Mouse (Mus musculus): ENCODE measurements around the gene Apc2. TPM values are rescaled to one million over a fixed set of nuclear protein-coding genes. Genes with fewer than 3 reads are reported as not detected.

Apc2 gene
- polyA plus RNA-seq, 1 experiment from 2014 or later = 6.2 TPM

DNA sequence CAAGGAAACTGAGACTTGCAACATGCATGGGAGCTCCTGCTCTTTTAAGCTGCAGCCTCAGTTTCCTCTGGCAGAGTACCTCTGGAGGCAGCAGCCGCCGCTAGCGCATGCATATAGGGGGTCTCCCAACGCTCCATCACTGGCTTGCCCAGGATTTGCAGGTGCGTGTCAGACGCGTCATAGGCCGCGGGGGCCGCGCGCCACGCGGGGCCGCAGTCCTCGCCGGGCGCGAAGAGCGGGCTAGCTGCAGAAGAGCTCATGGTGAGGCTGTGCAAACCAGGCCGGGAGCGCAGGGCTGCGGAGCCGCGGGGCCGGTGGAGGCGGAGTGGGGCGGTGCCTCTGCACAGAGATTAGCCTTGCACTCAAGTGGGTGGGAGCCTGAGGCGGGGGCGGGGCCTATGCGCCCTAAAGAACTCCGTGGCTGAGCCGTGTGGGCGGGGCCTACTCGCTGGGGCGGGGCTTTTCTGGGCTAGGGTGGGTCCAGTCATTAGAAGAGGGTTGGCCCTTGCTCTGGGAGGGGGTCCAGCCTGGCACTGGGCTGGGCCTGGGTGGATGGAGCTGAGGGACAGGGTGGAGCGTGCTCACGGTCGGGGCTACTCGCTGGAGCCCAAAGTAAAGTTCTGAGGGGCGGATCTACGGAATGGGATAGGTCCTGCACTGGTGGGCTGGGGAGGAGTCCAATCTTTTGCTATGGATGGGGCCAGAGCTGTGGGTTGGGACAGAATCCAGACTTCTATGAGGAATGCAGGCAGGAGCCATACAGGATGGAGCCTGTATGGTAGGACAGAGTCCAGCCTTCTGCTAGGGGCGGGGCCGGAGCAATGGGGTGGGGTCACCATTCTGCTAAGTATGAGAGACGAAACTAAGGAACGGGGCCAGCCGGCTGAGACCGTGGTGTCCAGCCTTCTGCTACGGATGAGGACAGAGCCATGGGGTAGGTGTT, 34.9 kb upstream of the Apc2 start, which contains the start of the genes Gamt and Dazap1:
TSS of gene Gamt (minus strand) at position 371 of the 943 bp plus-strand sequence.
TSS of gene Dazap1 (plus strand) at position 845 of the 943 bp plus-strand sequence.
- peak within 1 kb of the TSS; percentile 69 for H3K9ac ChIP-seq (ENCODE audit: low read depth, low read length)
- ATAC-seq (ENCODE audit: low read depth) = peak; percentile 91

DNA sequence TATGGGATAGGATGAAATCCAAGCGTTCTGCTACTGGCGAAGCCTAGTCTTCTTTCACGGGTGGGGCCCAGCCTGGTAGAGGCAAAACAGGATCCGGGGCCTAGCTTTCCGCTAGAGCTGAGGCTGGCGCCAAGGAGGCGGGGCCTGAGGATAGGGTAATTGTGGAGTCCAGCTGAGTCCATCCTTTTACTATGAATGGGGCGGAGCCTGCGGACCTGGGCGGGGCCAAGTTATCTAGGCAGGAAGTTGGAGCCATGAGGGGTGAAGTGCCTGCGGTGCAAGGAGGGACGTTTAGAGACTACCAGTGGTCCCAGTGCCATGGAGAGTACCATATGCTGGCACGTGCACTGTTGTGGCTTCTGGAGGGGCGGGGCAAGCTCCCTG, 34.2 kb upstream of the Apc2 start:
- Histone ChIP-seq H3K9me3 (ENCODE audit: control insufficient read depth, low read length) (no peaks in the 10 kb centered on the region), H3K4me2 (ENCODE audit: low read depth, low read length) (peak overlapping the region; percentile 97), H3K4me1 (ENCODE audit: control insufficient read depth, insufficient read depth, low read length) (peaks cover 30% of the 10 kb centered on the region), H3K9ac (ENCODE audit: low read depth, low read length) (peak overlapping the region; percentile 69), H3K27ac (replicated peaks; ENCODE audit: low read depth, low read length) (peak overlapping the region; percentile 98), H3K27me3 (replicated peaks; ENCODE audit: control insufficient read depth, insufficient read depth, low read length) (no peaks in the 10 kb centered on the region), H3K36me3 (ENCODE audit: control insufficient read depth, insufficient read depth, low read length) (peaks cover 25% of the 10 kb centered on the region), H3K4me3 (ENCODE audit: low read depth, low read length) (peak overlapping the region; percentile 58)
- peak; percentile 64 for ATAC-seq (ENCODE audit: low read depth)
- DNase-seq (ENCODE audit: low spot score) = peak; percentile 97
- 0% methylated on average over 14 of the region's 14 CpGs for WGBS

More for the DNA sequence above, 34.9 kb upstream of the Apc2 start, which contains the start of the genes Gamt and Dazap1:
- Histone ChIP-seq H3K4me2 (ENCODE audit: low read depth, low read length) (peak within 1 kb of the TSS; percentile 97), H3K9me3 (ENCODE audit: control insufficient read depth, low read length) (no peaks in the 10 kb centered on the region), H3K4me3 (ENCODE audit: low read depth, low read length) (peak within 1 kb of the TSS; percentile 58), H3K4me1 (ENCODE audit: control insufficient read depth, insufficient read depth, low read length) (peaks cover 23% of the 10 kb centered on the region), H3K27ac (replicated peaks; ENCODE audit: low read depth, low read length) (peak within 1 kb of the TSS; percentile 98), H3K27me3 (replicated peaks; ENCODE audit: control insufficient read depth, insufficient read depth, low read length) (no peaks in the 10 kb centered on the region), H3K36me3 (ENCODE audit: control insufficient read depth, insufficient read depth, low read length) (peaks cover 32% of the 10 kb centered on the region)
- peak; percentile 98 for DNase-seq (ENCODE audit: low spot score)
- WGBS = 1% methylated on average over 43 of the region's 49 CpGs

DNA sequence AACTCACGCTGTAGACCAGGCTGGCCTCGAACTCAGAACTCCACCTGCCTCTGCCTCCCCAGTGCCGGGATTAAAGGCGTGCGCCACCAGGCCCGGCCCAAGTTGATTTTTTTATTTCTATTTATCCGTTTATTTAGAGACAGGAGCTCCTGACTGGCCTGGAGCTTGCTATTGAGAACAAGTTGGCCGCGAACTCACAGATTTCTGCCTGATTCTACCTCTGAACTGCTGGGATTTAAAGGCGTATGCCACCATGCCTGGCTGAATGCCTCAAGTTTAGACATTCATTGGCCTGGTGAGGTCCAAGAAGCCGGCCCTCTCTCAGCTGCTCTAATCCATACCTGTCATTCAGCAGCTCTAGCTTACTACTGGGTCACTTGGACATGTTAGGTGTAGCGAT, 33.6 kb upstream of the Apc2 start:
- Histone ChIP-seq H3K36me3 (ENCODE audit: control insufficient read depth, insufficient read depth, low read length) (peaks cover 22% of the 10 kb centered on the region), H3K4me2 (ENCODE audit: low read depth, low read length) (peak overlapping the region; percentile 97), H3K27ac (replicated peaks; ENCODE audit: low read depth, low read length) (peak overlapping the region; percentile 98), H3K4me1 (ENCODE audit: control insufficient read depth, insufficient read depth, low read length) (peaks cover 35% of the 10 kb centered on the region), H3K4me3 (ENCODE audit: low read depth, low read length) (peak overlapping the region; percentile 58), H3K27me3 (replicated peaks; ENCODE audit: control insufficient read depth, insufficient read depth, low read length) (no peaks in the 10 kb centered on the region), H3K9me3 (ENCODE audit: control insufficient read depth, low read length) (no peaks in the 10 kb centered on the region), H3K9ac (ENCODE audit: low read depth, low read length) (peak overlapping the region; percentile 69; the same call in 1 of the 2 replicates)
- no peak for ATAC-seq (ENCODE audit: low read depth)
- 78% methylated on average over 12 of the region's 12 CpGs for WGBS
- no peak for DNase-seq (ENCODE audit: low spot score)

DNA sequence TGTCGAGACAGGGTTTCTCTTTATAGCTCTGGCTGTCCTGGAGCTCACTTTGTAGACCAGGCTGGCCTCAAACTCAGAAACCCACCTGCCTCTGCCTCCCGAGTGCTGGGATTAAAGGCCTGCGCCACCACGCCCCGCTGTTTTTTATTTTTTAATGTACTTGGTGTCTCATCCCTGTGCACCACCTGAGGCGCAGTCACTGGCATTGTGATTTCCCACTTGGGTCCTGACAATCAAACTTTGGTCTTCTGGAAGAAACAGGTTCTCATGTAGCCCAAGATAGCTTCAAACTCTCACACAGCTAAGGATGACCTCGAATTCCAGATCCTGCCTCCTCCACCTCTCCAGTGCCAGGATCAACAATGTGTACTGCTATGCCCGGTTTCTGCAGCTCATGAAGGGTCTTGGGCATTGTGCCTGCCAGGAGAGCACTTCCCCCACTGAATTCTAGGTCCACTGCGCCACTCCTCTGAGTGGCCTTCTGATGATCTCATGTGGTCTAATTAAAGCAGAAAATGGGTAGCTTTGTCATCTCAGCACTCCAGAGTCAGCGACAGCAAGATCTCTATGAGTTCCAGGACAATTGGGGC, 32.9 kb upstream of the Apc2 start:
- Histone ChIP-seq H3K27ac (replicated peaks; ENCODE audit: low read depth, low read length) (no peak overlapping the region), H3K4me3 (ENCODE audit: low read depth, low read length) (no peak overlapping the region), H3K9ac (ENCODE audit: low read depth, low read length) (no peak overlapping the region), H3K4me1 (ENCODE audit: control insufficient read depth, insufficient read depth, low read length) (peaks cover 42% of the 10 kb centered on the region), H3K4me2 (ENCODE audit: low read depth, low read length) (no peak overlapping the region), H3K27me3 (replicated peaks; ENCODE audit: control insufficient read depth, insufficient read depth, low read length) (no peaks in the 10 kb centered on the region), H3K36me3 (ENCODE audit: control insufficient read depth, insufficient read depth, low read length) (peaks cover 23% of the 10 kb centered on the region), H3K9me3 (ENCODE audit: control insufficient read depth, low read length) (no peaks in the 10 kb centered on the region)
- no peak for DNase-seq (ENCODE audit: low spot score)
- no peak for ATAC-seq (ENCODE audit: low read depth)
- WGBS = 90% methylated on average over 10 of the region's 10 CpGs

DNA sequence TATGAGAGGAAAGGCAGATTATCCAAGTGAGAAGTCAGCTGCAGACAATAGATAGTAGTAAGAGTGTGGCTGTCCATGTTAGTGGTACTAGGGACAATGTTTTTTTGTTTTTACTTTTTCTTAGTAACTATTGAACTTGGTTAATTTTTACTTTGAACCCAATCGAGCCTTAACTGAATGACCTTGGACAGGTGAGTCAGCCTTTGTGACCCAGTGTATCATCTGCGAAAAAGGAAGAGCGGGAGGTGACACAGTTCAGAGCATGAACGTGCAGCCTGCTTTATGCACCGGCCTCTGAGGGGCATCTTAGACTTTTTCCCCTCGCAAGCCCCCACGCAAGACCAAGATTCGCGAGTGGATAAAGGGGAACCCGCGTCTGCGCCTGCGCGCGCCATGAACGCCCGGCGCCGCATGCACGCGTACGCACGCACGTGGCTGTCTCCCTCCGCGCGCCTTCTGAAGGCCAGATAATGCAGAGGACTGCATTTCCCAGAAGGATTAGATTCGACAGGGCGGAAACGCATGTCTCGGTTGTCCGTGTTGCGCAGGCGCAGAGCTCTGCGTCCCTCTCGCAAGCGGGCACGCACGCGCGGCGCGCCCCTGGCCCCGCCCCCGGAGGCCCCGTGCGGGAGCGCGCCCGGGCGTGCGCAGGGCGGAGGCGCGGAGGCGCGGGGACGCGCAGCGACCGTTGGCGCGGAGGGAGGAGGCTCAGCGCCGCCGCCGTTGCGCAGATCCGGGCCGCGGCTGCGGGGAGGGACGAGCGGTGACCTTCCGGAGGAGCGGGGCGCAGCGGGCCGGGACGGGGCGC, 31.2 kb upstream of the Apc2 start:
- Histone ChIP-seq H3K4me1 (ENCODE audit: control insufficient read depth, insufficient read depth, low read length) (peaks cover 45% of the 10 kb centered on the region), H3K4me3 (ENCODE audit: low read depth, low read length) (peak overlapping the region; percentile 76), H3K9me3 (ENCODE audit: control insufficient read depth, low read length) (no peaks in the 10 kb centered on the region), H3K9ac (ENCODE audit: low read depth, low read length) (peak overlapping the region; percentile 89), H3K27me3 (replicated peaks; ENCODE audit: control insufficient read depth, insufficient read depth, low read length) (no peaks in the 10 kb centered on the region), H3K27ac (replicated peaks; ENCODE audit: low read depth, low read length) (peak overlapping the region; percentile 68), H3K4me2 (ENCODE audit: low read depth, low read length) (peak overlapping the region; percentile 75), H3K36me3 (ENCODE audit: control insufficient read depth, insufficient read depth, low read length) (peaks cover 20% of the 10 kb centered on the region; the same call in 1 of the 2 replicates)
- ATAC-seq (ENCODE audit: low read depth) (peak; percentile 51), DNase-seq (ENCODE audit: low spot score) (peak; percentile 100)
- 3% methylated on average over 42 of the region's 81 CpGs for WGBS

DNA sequence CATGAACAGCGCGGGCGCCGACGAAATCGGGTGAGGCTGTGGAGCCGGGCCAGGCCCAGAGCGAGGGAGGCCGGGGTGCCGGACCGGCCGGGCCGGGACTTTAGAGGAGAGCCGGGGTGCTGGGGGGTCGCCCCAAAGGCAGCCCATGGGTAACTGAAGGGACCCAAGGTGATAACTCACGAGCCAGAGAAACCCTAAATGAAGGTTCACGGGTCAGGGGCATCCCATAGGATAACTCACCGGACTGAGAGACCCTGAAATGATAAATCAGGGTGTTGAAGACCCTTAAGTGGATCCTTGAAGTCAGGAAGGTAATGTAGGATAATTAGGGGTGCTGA, 30.7 kb upstream of the Apc2 start:
- Histone ChIP-seq H3K4me1 (ENCODE audit: control insufficient read depth, insufficient read depth, low read length) (peaks cover 40% of the 10 kb centered on the region), H3K27ac (replicated peaks; ENCODE audit: low read depth, low read length) (peak overlapping the region; percentile 68), H3K9ac (ENCODE audit: low read depth, low read length) (peak overlapping the region; percentile 89), H3K9me3 (ENCODE audit: control insufficient read depth, low read length) (no peaks in the 10 kb centered on the region), H3K27me3 (replicated peaks; ENCODE audit: control insufficient read depth, insufficient read depth, low read length) (no peaks in the 10 kb centered on the region), H3K4me3 (ENCODE audit: low read depth, low read length) (peak overlapping the region; percentile 76), H3K4me2 (ENCODE audit: low read depth, low read length) (peak overlapping the region; percentile 75), H3K36me3 (ENCODE audit: control insufficient read depth, insufficient read depth, low read length) (peaks cover 20% of the 10 kb centered on the region; the same call in 1 of the 2 replicates)
- ATAC-seq (ENCODE audit: low read depth) = no peak
- under 1% methylated on average over 17 of the region's 18 CpGs for WGBS
- DNase-seq (ENCODE audit: low spot score) = no peak

DNA sequence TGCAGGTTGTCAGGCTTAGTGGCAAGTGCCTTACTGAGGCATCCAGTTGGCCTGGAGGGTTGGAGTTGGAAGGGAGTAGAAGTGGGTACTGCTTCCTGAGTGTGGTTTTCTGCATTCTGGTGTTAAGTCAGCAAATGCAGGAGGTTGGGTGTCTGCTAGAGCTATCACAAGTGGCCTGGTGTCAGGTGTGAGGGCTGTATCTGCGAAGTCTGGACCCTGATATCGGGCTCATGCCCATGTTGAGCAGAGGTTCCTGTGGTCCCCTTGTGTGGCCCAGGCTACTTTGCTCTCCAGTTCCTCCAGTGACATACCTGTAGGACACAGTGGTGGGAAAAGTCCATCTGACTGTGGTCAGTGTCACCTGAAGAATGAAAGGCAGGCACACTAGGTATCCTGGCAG, 25.7 kb upstream of the Apc2 start:
- no peaks in the 10 kb centered on the region for H3K9me3 ChIP-seq (ENCODE audit: control insufficient read depth, low read length)
- H3K4me2 ChIP-seq (ENCODE audit: low read depth, low read length) = no peak overlapping the region
- DNase-seq (ENCODE audit: low spot score) (no peak), ATAC-seq (ENCODE audit: low read depth) (no peak)
- H3K4me3 ChIP-seq (ENCODE audit: low read depth, low read length) = no peak overlapping the region
- H3K36me3 ChIP-seq (ENCODE audit: control insufficient read depth, insufficient read depth, low read length) = peaks cover 35% of the 10 kb centered on the region
- peak overlapping the region; percentile 34; the same call in 1 of the 2 replicates for H3K9ac ChIP-seq (ENCODE audit: low read depth, low read length)
- 93% methylated on average over 2 of the region's 2 CpGs for WGBS
- H3K27ac ChIP-seq (replicated peaks; ENCODE audit: low read depth, low read length) = no peak overlapping the region
- H3K4me1 ChIP-seq (ENCODE audit: control insufficient read depth, insufficient read depth, low read length) = peaks cover 26% of the 10 kb centered on the region
- H3K27me3 ChIP-seq (replicated peaks; ENCODE audit: control insufficient read depth, insufficient read depth, low read length) = no peaks in the 10 kb centered on the region

DNA sequence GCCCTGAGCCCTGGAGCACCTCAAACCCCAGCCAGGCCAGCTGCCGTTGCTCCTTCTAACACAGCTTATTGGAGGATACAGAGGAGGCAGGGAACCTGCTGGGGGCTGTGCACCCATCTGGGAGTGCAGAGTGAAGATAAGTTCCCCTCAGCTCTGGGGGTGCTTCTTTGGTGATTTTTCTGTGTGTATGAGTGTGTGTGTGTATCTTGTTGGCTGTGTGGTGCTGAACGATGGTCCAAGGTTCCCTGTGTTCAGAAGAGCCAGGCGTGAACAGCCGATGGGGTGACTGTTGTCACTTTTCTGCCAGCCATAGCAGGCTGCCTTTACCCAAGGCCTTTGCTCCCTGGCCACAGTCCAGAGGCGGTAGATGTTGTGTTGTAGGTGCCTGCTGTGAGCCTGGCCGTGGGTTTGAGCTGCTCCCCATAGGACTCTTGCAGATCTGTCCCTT, 25.0 kb upstream of the Apc2 start:
- H3K4me1 ChIP-seq (ENCODE audit: control insufficient read depth, insufficient read depth, low read length) = peaks cover 25% of the 10 kb centered on the region
- no peak overlapping the region for H3K4me3 ChIP-seq (ENCODE audit: low read depth, low read length)
- H3K9me3 ChIP-seq (ENCODE audit: control insufficient read depth, low read length) = no peaks in the 10 kb centered on the region
- no peaks in the 10 kb centered on the region for H3K27me3 ChIP-seq (replicated peaks; ENCODE audit: control insufficient read depth, insufficient read depth, low read length)
- H3K36me3 ChIP-seq (ENCODE audit: control insufficient read depth, insufficient read depth, low read length) = peaks cover 38% of the 10 kb centered on the region
- DNase-seq (ENCODE audit: low spot score) (no peak), ATAC-seq (ENCODE audit: low read depth) (no peak)
- 78% methylated on average over 6 of the region's 6 CpGs for WGBS
- H3K9ac ChIP-seq (ENCODE audit: low read depth, low read length) = peak overlapping the region; percentile 23; the same call in 1 of the 2 replicates
- no peak overlapping the region for H3K27ac ChIP-seq (replicated peaks; ENCODE audit: low read depth, low read length)
- H3K4me2 ChIP-seq (ENCODE audit: low read depth, low read length) = no peak overlapping the region
